Mouse (Mus musculus): ENCODE measurements around the gene Pdcd10.

Pdcd10 gene

DNA sequence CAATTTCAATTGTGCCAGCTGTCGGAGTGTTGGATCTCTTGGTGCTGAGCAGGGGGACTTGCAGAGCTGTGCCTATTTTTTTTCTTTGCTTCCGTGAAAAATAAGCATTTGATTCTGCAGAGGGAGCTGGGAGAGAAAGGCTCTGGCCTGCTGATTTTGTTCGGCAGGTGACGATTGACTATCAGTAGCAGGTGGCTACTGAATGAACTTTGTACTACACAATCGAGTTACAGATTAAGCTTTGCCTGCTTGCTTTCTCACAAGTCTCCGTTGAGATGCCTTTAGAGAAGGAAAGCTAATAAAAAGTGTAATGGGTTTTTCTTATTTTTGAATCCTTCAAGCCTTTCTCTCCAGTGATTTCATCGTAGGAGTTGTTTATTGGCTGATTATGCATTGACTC, 81.5 kb downstream of the Pdcd10 start:
- no peak for DNase-seq (ENCODE audit: inconsistent age in 2 of 2, low spot score in 1 of 2)

DNA sequence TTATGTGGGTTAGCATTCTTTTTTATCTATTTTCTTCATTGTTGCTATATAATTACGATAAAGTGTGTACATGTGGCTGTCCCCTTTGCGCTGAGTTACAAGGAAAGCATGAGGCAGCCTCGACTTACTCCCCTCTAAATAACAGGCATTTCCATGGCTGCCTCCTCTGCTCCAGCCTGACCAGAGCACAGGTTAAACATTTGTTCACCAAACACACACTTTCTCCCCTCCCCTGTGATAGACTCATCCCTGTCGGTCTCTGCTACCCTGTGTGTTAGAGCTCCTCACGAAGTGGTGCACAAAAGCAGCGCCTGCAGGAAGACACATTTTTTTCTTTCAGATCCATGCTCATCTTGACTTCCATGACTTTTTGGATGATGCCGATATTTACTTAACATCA, 82.0 kb downstream of the Pdcd10 start:
- DNase-seq (ENCODE audit: inconsistent age in 2 of 2, low spot score in 1 of 2) = no peak

DNA sequence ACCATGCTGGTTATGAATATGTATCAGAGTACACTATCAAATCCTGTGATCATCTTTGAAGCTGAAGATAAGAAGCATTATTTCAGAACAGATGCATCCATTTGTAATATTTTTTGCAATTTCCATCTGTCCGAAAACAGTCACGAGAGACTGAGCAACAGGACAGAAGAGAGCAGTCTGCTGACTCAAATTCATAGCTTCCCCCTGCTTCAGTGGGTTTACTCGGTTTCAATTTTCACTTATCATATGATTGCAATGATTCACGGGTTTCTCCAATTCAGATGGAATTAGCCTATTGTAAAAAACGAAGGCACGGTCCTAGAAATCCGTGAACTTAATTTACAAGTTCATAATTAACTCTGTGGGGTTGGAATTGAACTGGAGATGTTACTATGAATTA, 88.5 kb downstream of the Pdcd10 start:
- no peak for DNase-seq (ENCODE audit: inconsistent age in 2 of 2, low spot score in 1 of 2)
